Mouse (Mus musculus): ENCODE data around the gene Epb41l4b. TPM values are rescaled to one million over a fixed set of nuclear protein-coding genes. Genes with fewer than 3 reads are reported as not detected.

Gene Epb41l4b
- polyA plus RNA-seq, 1 experiment from 2014 or later, result 2.3 TPM

DNA sequence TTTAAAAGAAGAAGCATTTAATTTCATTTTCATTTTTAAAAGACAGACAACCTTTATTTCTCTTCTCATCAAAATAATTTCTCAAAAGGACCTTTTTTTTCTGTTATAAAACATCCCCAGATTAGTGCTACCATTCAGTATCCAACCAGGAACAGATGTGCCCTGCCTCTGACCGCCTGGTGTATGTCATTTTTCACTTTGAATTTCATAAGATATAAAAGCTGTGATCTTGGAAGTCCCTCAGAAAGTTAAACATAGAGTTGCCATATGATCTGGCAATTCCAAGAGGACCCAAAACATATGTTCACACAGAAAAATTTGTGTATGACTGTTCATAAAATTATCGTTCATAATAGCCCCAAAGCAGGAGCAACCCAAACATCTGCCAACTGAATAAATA, 151.3 kb downstream of the Epb41l4b start:
- 73% methylated on average over 2 of the region's 2 CpGs for WGBS
- peaks cover 45% of the 10 kb centered on the region for H3K27me3 ChIP-seq (replicated peaks; ENCODE audit: control insufficient read depth, insufficient read depth, low read length)

DNA sequence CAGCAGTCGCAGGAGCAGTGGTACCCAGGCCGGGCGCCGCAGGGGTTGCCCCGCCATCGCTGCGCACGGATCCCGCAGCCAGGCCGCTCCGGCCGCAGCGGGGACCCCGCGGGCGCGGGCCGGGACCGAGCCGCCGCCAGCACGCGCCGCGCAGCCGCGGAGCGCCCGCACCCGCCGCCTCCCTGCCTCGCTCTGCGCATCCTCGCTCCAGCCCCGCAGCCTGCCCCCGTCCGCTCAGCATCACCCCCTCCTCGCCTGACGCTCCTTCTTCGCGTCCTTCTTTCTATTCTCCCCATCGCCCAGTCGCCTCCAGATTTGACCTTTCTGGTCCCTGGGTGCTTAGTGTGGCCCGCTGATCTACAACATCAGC, 153.0 kb downstream of the Epb41l4b start, which contains the start of gene Frrs1l:
TSS of gene Frrs1l (minus strand) at position 177 of the 370 bp plus-strand sequence.
- Histone ChIP-seq H3K9ac (ENCODE audit: low read depth, low read length) (no peak within 1 kb of the TSS), H3K27ac (ENCODE audit: low read depth, low read length) (no peak within 1 kb of the TSS)

More for the DNA sequence above, 151.3 kb downstream of the Epb41l4b start:
- no peak overlapping the region for H3K27ac ChIP-seq (ENCODE audit: low read depth, low read length)
- H3K36me3 ChIP-seq (ENCODE audit: control insufficient read depth, insufficient read depth, low read length), result no peaks in the 10 kb centered on the region
- H3K9ac ChIP-seq (ENCODE audit: low read depth, low read length), result no peak overlapping the region
- no peaks in the 10 kb centered on the region for H3K9me3 ChIP-seq (ENCODE audit: control insufficient read depth, low read length)
- ATAC-seq (replicated peaks; ENCODE audit: low FRiP score) (no peak), DNase-seq (ENCODE audit: low spot score) (no peak)
- peaks cover 3% of the 10 kb centered on the region; the same call in 1 of the 2 replicates for H3K4me1 ChIP-seq (replicated peaks; ENCODE audit: control insufficient read depth, insufficient read depth, low read length)
- no peak overlapping the region for H3K4me3 ChIP-seq (ENCODE audit: low read depth, low read length)
- no peak overlapping the region for H3K4me2 ChIP-seq

DNA sequence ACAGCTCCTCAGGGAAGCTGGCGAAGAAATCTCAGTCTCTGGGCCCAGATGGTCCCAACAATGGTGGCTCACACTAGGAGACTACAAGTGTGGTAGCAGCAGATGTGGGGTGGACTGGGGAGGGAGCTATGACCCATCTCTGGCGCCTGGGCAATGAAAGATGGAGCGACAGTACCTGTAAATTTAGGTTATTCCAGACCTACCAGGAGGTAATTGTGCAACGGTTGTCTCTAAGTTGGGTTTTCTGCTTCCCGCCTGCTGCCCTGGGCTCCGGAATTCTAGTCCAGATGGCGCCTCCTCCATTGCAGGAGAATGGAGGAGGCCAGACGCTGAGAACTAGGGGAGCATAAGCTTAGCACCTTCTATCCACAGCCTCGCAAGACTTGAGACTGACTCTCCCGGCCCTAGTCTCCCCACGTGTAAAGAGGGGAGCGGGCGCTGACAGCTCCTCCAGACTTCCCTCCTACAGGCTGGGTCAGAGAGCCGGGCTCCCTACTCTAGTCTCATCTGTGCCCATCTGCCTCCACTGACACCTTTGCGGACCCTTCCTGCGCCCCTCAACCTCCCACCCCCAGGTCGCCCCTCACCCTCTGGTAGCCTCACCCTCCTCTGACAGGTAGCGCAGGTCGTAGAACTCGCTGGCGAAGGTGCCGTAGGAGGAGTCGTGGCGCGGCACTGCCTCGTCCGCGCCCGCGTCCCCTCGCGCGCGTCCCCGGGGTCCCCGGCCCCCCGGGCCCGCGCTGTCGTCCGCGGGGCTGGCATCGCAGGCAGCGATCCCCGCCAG, 153.6 kb downstream of the Epb41l4b start:
- 5% methylated on average over 45 of the region's 45 CpGs for WGBS
- Histone ChIP-seq H3K9me3 (ENCODE audit: control insufficient read depth, low read length) (no peaks in the 10 kb centered on the region), H3K27me3 (replicated peaks; ENCODE audit: control insufficient read depth, insufficient read depth, low read length) (peaks cover 45% of the 10 kb centered on the region), H3K27ac (ENCODE audit: low read depth, low read length) (no peak overlapping the region), H3K9ac (ENCODE audit: low read depth, low read length) (no peak overlapping the region), H3K36me3 (ENCODE audit: control insufficient read depth, insufficient read depth, low read length) (no peaks in the 10 kb centered on the region), H3K4me2 (peak overlapping the region; percentile 85), H3K4me1 (replicated peaks; ENCODE audit: control insufficient read depth, insufficient read depth, low read length) (peaks cover 3% of the 10 kb centered on the region; the same call in 1 of the 2 replicates), H3K4me3 (ENCODE audit: low read depth, low read length) (peak overlapping the region; percentile 55)
- ATAC-seq (replicated peaks; ENCODE audit: low FRiP score) (no peak), DNase-seq (ENCODE audit: low spot score) (no peak)

More for the DNA sequence above, 153.0 kb downstream of the Epb41l4b start, which contains the start of gene Frrs1l:
- Histone ChIP-seq H3K4me3 (ENCODE audit: low read depth, low read length) (peak within 1 kb of the TSS; percentile 55), H3K4me1 (replicated peaks; ENCODE audit: control insufficient read depth, insufficient read depth, low read length) (peaks cover 3% of the 10 kb centered on the region; the same call in 1 of the 2 replicates), H3K9me3 (ENCODE audit: control insufficient read depth, low read length) (no peaks in the 10 kb centered on the region), H3K36me3 (ENCODE audit: control insufficient read depth, insufficient read depth, low read length) (no peaks in the 10 kb centered on the region), H3K4me2 (peak within 1 kb of the TSS; percentile 85), H3K27me3 (replicated peaks; ENCODE audit: control insufficient read depth, insufficient read depth, low read length) (peaks cover 45% of the 10 kb centered on the region)
- DNase-seq (ENCODE audit: low spot score), result no peak
- 1% methylated on average over 43 of the region's 44 CpGs for WGBS
- ATAC-seq (replicated peaks; ENCODE audit: low FRiP score), result no peak

DNA sequence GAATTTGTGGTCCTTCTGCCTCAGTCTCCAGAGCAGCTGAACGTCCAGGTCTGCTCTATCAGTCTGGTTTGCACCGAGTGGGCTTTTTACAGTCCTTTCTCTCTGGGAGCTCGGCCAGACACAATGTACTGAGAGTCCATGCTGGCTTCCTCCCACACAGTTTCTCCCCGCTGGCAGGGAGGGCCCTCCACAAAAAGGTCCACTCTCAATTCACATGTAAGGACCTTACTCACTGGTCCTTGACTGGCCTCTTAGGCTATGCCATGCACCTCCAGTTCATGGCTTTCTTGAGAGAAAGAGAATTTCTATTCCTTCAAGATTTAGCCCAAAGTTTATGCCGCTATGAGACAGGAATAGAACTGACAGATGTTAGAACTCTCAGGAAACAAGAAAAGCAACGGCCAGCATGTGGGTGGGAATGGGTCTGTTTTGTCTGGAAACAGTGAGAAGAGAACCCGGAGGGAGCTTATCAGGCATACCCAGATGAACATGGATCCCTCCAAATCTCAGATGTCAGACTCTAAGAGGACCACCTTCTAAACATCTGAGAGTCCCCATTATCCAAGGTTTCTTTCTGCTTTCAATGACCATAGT, 177.6 kb downstream of the Epb41l4b start:
- Histone ChIP-seq H3K4me1 (replicated peaks; ENCODE audit: control insufficient read depth, insufficient read depth, low read length) (no peaks in the 10 kb centered on the region), H3K4me2 (no peak overlapping the region), H3K9ac (ENCODE audit: low read depth, low read length) (no peak overlapping the region), H3K27me3 (replicated peaks; ENCODE audit: control insufficient read depth, insufficient read depth, low read length) (no peaks in the 10 kb centered on the region), H3K36me3 (ENCODE audit: control insufficient read depth, insufficient read depth, low read length) (no peaks in the 10 kb centered on the region), H3K4me3 (ENCODE audit: low read depth, low read length) (no peak overlapping the region), H3K9me3 (ENCODE audit: control insufficient read depth, low read length) (no peaks in the 10 kb centered on the region), H3K27ac (ENCODE audit: low read depth, low read length) (no peak overlapping the region)
- DNase-seq (ENCODE audit: low spot score) (no peak), ATAC-seq (replicated peaks; ENCODE audit: low FRiP score) (no peak)
- 54% methylated on average over 7 of the region's 7 CpGs for WGBS

DNA sequence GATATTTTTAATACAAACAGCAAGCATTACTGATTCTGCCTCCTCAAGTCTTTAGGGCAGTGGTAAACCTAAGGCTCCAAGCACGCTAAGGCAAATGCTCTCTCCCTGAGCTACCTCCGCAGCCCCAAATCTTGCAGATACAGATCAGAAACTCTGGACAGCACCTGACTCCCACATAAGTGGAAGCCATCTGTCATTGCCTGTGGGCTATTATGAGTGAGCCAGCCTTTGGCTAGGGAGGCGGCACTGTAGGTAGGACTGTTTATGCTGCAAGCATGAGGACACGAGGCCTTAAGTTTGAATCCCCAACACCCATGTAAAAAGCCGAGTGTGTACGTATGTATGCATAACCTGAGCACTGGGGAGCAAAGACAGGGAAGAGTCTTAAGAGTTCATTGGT, 179.6 kb downstream of the Epb41l4b start:
- H3K9me3 ChIP-seq (ENCODE audit: control insufficient read depth, low read length), result no peaks in the 10 kb centered on the region
- H3K36me3 ChIP-seq (ENCODE audit: control insufficient read depth, insufficient read depth, low read length), result no peaks in the 10 kb centered on the region
- no peak overlapping the region for H3K4me3 ChIP-seq (ENCODE audit: low read depth, low read length)
- no peaks in the 10 kb centered on the region for H3K4me1 ChIP-seq (replicated peaks; ENCODE audit: control insufficient read depth, insufficient read depth, low read length)
- 82% methylated on average over 6 of the region's 6 CpGs for WGBS
- no peak overlapping the region for H3K27ac ChIP-seq (ENCODE audit: low read depth, low read length)
- no peak for DNase-seq (ENCODE audit: low spot score)
- no peak for ATAC-seq (replicated peaks; ENCODE audit: low FRiP score)
- H3K27me3 ChIP-seq (replicated peaks; ENCODE audit: control insufficient read depth, insufficient read depth, low read length), result no peaks in the 10 kb centered on the region
- no peak overlapping the region for H3K4me2 ChIP-seq
- H3K9ac ChIP-seq (ENCODE audit: low read depth, low read length), result no peak overlapping the region

DNA sequence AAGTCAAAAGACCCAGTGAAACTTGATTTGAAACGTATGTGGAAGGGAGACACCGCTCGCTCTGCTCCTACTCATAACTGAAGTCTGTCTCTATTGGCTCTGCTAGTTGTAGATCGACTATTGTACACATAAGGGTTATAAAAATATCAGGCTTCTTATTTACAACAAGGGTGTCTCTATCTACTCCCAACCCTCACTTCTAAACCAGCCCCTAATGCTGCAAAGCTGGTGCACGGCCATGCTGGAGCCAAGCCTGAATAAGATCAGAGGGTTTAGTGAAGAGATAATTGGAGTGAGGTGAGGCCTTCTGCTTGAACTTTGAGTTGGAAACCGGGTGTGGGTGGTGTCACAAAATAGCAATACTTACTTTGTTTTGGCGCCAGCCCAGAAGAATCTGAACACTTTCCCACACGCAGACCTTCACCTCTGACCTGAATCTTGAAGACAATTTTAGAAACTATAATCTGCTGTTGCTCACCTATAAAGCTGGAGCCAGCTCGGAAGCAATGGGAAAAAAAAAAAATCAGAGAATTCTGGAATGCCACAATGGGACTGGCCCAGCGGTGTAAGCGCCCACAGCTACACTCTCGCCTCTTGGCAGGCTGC, 181.8 kb downstream of the Epb41l4b start:
- H3K36me3 ChIP-seq (ENCODE audit: control insufficient read depth, insufficient read depth, low read length), result no peaks in the 10 kb centered on the region
- no peak for ATAC-seq (replicated peaks; ENCODE audit: low FRiP score)
- WGBS, result 86% methylated on average over 12 of the region's 12 CpGs

DNA sequence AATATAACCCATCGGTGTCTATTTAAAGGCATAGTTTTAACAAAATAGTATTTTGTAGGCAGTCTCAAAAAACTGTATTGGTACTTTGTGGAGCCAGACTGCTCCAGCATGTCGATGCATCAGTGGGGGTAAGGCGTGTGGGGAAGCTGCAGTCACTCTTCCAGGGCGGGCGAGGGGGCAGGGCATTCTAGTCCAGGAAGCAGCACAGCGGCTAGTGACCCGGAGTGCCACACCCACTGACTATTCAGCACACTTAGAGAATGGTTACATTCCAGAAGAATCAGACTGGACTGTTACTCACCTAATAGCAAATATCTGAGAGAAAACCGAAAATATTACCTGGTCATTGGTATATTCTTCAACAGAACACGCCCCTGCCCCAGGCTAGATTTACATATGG, 185.7 kb downstream of the Epb41l4b start:
- no peak overlapping the region for H3K27ac ChIP-seq (ENCODE audit: low read depth, low read length)
- ATAC-seq (replicated peaks; ENCODE audit: low FRiP score) (no peak), DNase-seq (ENCODE audit: low spot score) (no peak)
- no peaks in the 10 kb centered on the region for H3K4me1 ChIP-seq (replicated peaks; ENCODE audit: control insufficient read depth, insufficient read depth, low read length)
- H3K9ac ChIP-seq (ENCODE audit: low read depth, low read length), result no peak overlapping the region
- no peak overlapping the region for H3K4me2 ChIP-seq
- H3K27me3 ChIP-seq (replicated peaks; ENCODE audit: control insufficient read depth, insufficient read depth, low read length), result no peaks in the 10 kb centered on the region
- H3K36me3 ChIP-seq (ENCODE audit: control insufficient read depth, insufficient read depth, low read length), result no peaks in the 10 kb centered on the region
- WGBS, result 41% methylated on average over 9 of the region's 9 CpGs
- H3K9me3 ChIP-seq (ENCODE audit: control insufficient read depth, low read length), result no peaks in the 10 kb centered on the region
- no peak overlapping the region for H3K4me3 ChIP-seq (ENCODE audit: low read depth, low read length)

More for the DNA sequence above, 181.8 kb downstream of the Epb41l4b start:
- no peak for DNase-seq (ENCODE audit: low spot score)
- Histone ChIP-seq H3K27ac (ENCODE audit: low read depth, low read length) (no peak overlapping the region), H3K9ac (ENCODE audit: low read depth, low read length) (no peak overlapping the region), H3K4me1 (replicated peaks; ENCODE audit: control insufficient read depth, insufficient read depth, low read length) (no peaks in the 10 kb centered on the region), H3K4me3 (ENCODE audit: low read depth, low read length) (no peak overlapping the region), H3K4me2 (no peak overlapping the region), H3K27me3 (replicated peaks; ENCODE audit: control insufficient read depth, insufficient read depth, low read length) (no peaks in the 10 kb centered on the region), H3K9me3 (ENCODE audit: control insufficient read depth, low read length) (no peaks in the 10 kb centered on the region)

DNA sequence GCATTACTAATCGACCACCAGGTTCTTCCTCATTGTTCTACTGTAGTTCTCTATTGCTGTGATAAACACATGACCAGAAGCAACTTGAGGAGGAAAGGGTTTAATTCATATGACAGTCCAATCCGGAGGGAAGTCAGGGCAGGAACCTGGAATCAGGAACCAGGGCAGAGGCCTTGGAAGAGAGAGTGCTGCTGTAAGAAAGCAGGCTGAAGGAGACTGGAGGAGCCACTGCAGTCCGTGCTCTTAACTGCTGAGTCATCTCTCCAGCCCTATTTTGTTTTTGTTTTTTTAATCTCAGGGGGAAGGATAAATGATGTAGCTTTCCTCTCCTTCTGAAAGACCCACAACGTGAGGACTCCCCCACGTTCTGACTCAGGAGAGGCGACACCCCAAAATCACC, 190.0 kb downstream of the Epb41l4b start:
- no peaks in the 10 kb centered on the region for H3K4me1 ChIP-seq (replicated peaks; ENCODE audit: control insufficient read depth, insufficient read depth, low read length)
- ATAC-seq (replicated peaks; ENCODE audit: low FRiP score) (no peak), DNase-seq (ENCODE audit: low spot score) (no peak)
- H3K36me3 ChIP-seq (ENCODE audit: control insufficient read depth, insufficient read depth, low read length), result no peaks in the 10 kb centered on the region
- no peak overlapping the region for H3K4me2 ChIP-seq
- WGBS, result 52% methylated on average over 6 of the region's 6 CpGs
- H3K9ac ChIP-seq (ENCODE audit: low read depth, low read length), result no peak overlapping the region
- H3K27ac ChIP-seq (ENCODE audit: low read depth, low read length), result no peak overlapping the region
- no peaks in the 10 kb centered on the region for H3K9me3 ChIP-seq (ENCODE audit: control insufficient read depth, low read length)
- no peak overlapping the region for H3K4me3 ChIP-seq (ENCODE audit: low read depth, low read length)
- no peaks in the 10 kb centered on the region for H3K27me3 ChIP-seq (replicated peaks; ENCODE audit: control insufficient read depth, insufficient read depth, low read length)

Data from liver, embryonic 11.5 days (tissue).